Mouse (Mus musculus): Measurements from ENCODE around the gene Nr1i2.
"Not testable (repeated sequence)": the region's sequence is repeated elsewhere in the genome, so short reads cannot be mapped to it uniquely, and the experiment has no call there.

The Nr1i2 gene

DNA sequence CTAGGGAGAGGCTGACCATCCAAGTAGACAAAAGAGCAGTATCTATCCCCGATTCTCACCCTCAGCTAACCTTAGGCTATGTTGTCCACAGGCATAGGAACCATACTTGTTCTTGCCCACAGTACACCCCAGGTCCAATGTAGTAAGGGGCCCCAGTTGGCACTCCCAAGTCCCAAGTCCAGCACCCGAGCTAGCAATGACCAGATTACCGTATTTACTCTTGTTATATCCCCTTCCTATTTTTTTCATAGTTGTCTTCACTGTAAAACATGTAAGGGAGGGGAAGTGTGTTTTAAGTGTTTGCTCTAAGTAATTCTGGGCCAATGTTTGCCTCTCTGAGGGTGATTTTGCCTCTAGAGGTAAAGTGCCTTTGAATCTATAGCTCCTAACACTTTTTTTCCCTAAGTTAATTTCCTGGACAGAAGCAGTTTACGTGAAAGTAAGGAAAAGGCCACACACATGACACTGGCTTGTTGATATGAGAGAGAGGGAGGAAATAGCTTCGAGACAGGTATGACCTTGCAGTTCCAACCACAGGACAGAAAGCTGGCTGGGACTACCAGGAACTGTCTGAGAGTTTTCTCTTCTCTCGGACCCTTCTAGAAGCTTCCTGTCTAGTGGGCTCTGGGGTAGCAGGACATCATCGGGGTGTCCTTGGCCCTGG lies at the start of gene Nr1i2:
Nr1i2 (minus strand) TSS at position 140 of the 664 bp plus-strand sequence.
- no peak for DNase-seq (ENCODE audit: low read depth, low spot score)

DNA sequence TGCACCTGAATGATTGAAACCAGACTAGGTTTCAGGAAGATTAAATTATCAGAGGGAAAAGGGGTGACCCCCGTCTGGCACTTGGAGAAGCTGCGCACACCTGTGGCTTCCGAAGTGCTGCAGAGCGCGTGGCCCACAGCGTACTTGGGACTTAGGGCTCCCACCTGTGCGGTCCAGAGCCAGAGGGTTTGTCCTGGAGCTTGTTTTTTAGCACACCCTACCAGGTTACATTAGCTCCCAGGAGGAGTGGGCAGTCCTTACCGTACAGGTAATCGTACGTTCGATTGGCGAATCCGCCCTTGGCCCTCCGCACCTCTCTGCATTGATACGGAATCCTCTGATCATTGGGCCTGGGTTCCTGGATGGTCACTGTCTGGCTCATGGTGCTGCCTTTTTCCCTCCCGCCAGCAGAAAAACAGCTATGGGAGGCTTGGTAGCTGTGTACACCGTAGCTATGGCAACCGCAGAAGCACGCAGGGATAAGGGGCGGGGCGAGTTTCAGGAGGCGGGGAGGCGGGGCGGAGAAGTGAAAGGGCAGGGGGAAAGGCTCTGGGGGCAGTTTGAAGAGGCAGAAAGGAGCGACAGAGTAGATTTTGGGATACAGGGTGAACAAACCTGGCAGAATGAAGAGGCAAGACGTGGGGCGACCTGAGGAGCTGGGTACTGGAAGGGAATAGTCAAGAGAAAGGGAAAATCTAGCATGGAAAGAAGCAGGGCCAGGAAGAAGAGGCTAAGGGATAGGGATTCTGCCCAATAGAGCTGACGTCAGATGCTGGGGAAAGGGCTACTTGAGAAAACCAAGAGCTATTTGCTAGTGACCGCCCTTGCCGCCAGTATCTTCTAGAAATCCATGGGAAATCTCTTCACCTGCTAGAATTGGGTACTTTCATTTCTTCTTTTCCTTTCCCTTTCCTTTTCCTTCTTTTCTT lies 47.0 kb upstream of the Nr1i2 start, which contains the start of gene Maats1:
Maats1 (minus strand) TSS at position 748 of the 929 bp plus-strand sequence.
- peak; percentile 53 for DNase-seq (ENCODE audit: low read depth, low spot score)

DNA sequence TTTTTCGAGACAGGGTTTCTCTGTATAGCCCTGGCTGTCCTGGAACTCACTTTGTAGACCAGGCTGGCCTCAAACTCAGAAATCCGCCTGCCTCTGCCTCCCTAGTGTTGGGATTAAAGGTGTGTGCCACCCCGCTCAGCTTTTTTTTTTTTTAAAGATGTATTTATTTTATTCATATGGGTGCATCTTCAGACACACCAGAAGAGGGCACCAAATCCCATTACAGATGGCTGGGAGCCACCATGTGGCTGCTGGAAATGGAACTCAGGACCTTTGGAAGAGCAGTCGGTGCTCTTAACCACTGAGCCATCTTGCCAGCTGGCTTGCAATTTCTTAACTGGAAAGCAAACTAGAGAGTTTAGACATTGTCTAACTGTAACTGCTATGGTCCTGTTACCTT lies 43.5 kb upstream of the Nr1i2 start:
- DNase-seq (ENCODE audit: low read depth, low spot score) = not testable (repeated sequence)

DNA sequence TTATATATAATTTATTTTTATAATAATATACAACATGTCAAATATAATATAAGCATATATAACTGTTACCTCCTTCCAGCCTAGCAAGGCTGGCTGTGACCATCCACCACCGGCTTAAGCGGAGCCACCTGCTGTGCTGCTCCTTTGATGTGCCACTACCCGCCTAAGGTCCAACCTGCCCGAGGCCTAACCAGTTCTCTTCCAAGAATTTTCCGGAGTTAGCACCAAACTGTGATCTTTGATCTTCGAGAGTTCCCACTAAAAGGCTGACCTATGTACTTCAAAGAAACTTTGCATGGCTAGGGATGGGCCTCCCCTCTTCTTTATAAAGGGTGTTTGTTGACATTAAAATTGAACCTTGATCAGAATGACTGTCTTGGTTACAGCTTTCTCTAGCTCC lies 39.8 kb upstream of the Nr1i2 start:
- no peak for DNase-seq (ENCODE audit: low read depth, low spot score)

GRCm38 (mm10) chr16:38329340-38329739 lies 34.7 kb upstream of the Nr1i2 start:
- DNase-seq (ENCODE audit: low read depth, low spot score) = no peak

- DNase-seq (ENCODE audit: low read depth, low spot score) = no peak
Measured at GRCm38 (mm10) chr16:38326778-38327397, 32.3 kb upstream of the Nr1i2 start.

GRCm38 (mm10) chr16:38324311-38324710 lies 29.7 kb upstream of the Nr1i2 start:
- DNase-seq (ENCODE audit: low read depth, low spot score) = no peak

- no peak for DNase-seq (ENCODE audit: low read depth, low spot score)
Measured at GRCm38 (mm10) chr16:38321452-38321935, 26.9 kb upstream of the Nr1i2 start.

DNA sequence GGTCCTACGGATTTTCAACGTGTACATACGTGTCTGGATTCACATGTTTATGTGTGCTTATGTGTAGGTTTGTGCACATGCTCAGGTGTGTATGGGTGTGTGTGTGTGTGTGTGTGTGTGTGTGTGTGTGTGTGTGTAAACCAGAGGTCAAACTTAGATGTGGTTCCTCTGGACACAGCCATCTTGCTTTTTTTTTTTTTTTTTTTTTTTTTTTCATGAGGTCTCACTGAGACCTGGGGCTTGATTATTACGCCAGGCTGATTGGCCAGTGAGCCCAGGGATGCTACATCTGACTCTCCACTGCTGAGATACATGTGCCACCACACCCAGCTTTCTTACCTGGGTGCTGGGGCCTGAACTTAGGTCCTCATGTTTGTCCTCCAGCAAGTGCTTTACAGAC lies 24.5 kb upstream of the Nr1i2 start:
- no peak for DNase-seq (ENCODE audit: low read depth, low spot score)

- DNase-seq (ENCODE audit: low read depth, low spot score) = no peak
Measured at GRCm38 (mm10) chr16:38318492-38318891, 23.9 kb upstream of the Nr1i2 start.

- no peak for DNase-seq (ENCODE audit: low read depth, low spot score)
Measured at GRCm38 (mm10) chr16:38308195-38308594, 13.6 kb upstream of the Nr1i2 start.

DNA sequence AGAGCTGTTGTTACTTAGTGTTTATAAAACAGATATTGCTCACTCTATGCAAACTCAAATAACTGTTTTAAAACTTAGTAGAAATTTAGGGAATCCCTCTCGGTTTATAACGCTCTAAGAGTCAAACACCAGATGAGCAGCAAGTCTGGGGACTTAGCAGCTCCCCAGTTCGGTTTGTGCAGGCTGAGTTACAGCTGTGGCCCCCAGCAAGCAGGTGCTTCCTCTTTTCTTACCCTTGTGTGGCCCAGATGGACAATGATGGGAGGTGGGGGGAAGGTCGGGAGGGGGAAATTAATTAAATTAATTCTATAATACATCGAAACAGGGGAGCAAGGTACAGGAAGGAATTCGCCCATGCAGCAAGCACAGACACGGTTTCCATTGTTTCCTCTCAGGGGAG lies 13.0 kb upstream of the Nr1i2 start:
- no peak for DNase-seq (ENCODE audit: low read depth, low spot score)

DNA sequence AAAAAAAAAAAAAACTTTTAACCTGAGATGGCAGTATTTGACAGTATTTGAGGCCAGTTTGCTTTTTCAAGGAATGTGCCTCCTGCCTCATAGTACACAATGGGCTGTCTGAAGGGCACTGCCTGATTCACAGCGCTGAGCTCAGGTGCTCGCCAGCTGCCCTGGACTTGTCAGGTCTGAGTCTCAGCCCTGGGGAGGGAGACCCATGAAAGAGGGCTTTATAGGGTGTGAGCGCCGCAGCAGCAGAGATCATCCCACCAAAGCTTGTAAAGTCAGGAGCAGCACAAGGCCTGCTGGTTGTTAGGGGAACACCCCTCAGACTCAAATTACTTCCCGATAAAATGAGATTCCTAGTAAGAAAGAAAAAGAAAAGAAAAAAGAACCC lies 12.6 kb upstream of the Nr1i2 start:
- no peak for DNase-seq (ENCODE audit: low read depth, low spot score)

- DNase-seq (ENCODE audit: low read depth, low spot score) = no peak
Measured at GRCm38 (mm10) chr16:38306571-38307220, 12.1 kb upstream of the Nr1i2 start.

GRCm38 (mm10) chr16:38304460-38305194 lies 10.0 kb upstream of the Nr1i2 start:
- no peak for DNase-seq (ENCODE audit: low read depth, low spot score)

GRCm38 (mm10) chr16:38302367-38302766 lies 7.7 kb upstream of the Nr1i2 start:
- DNase-seq (ENCODE audit: low read depth, low spot score) = no peak

DNA sequence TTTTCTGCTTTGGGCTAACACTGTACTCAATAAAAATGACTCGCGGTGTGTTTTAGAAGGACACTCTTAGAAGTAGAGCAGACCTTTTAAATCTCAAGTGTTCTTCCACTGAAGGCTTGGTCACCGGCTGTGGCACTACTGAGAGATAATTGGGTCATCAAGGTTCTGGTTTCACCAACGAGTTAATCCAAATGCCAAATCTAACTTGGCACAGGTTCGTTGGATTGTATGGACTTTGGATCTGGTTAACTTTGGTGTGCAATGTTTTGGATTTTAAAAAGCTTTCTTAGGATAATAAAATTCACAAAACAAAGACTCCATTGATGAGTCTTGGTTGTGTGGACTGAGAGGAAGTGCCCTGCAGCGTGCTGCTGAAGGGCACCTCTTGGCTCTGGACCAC lies 3.8 kb upstream of the Nr1i2 start:
- DNase-seq (ENCODE audit: low read depth, low spot score) = no peak

GRCm38 (mm10) chr16:38295349-38295930 lies 816 bp upstream of the Nr1i2 start:
- no peak for DNase-seq (ENCODE audit: low read depth, low spot score)

DNA sequence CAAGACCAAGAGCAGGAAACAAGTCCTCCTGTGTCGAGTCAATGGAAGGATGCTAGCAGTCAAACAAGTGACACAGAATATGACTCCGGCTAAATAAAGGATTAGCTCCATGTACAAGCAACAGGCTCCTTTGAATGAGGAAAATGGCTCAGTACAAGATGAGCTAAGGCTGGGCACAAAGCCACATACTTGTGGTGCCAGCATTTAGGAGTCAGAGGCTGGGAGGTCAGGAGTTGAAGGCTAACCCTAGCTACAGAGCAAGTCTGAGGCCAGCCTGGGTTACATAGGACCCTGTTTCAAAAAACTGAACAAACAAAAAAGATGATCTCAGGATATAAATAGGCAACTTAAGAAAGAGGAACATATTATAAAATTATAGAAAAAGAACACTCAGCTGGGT lies 4.5 kb downstream of the Nr1i2 start:
- no peak for DNase-seq (ENCODE audit: low read depth, low spot score)

- no peak for DNase-seq (ENCODE audit: low read depth, low spot score)
Measured at GRCm38 (mm10) chr16:38288851-38289250, 5.8 kb downstream of the Nr1i2 start.

GRCm38 (mm10) chr16:38287762-38288161 lies 6.9 kb downstream of the Nr1i2 start:
- DNase-seq (ENCODE audit: low read depth, low spot score) = no peak

Data from skeletal muscle tissue, adult 2 months (tissue).